Mouse (Mus musculus) myocyte (in vitro differentiated cells): Measurements from ENCODE around the gene Apba3. TPM values are rescaled to one million over a fixed set of nuclear protein-coding genes. Genes with fewer than 3 reads are reported as not detected.

Experiments used
- H3K27me3 ChIP-seq: one replicate; pipeline ENCODE4 v1.6.1; 2011; ENCODE audit not compliant: control insufficient read depth, insufficient read depth, insufficient read length
- H3K36me3 ChIP-seq: one replicate; pipeline ENCODE4 v1.6.1; 2011; ENCODE audit not compliant: control insufficient read depth, insufficient read depth
- H3K4me2 ChIP-seq: one replicate; pipeline ENCODE4 v1.6.1; 2011; ENCODE audit warnings: low read depth, control low read depth
- H3K4me3 ChIP-seq: one replicate; pipeline ENCODE4 v1.5.1; 2011; ENCODE audit warnings: mild to moderate bottlenecking, control low read depth, moderate library complexity
- H3K79me2 ChIP-seq: one replicate; pipeline ENCODE4 v1.6.1; 2011; ENCODE audit not compliant: control insufficient read depth, insufficient read depth
- H3ac ChIP-seq: one replicate; pipeline ENCODE4 v1.6.1; 2011; ENCODE audit not compliant: control insufficient read depth, insufficient read length
- CEBPB ChIP-seq: IDR thresholded peaks from 2 replicates; pipeline ENCODE4 v1.6.1; 2011; ENCODE audit warnings: mild to moderate bottlenecking, moderate library complexity; ENCODE audit not compliant: poor library complexity, insufficient read depth, severe bottlenecking
- E2F4 ChIP-seq: IDR thresholded peaks from one replicate; pipeline ENCODE4 v1.6.1; 2011; ENCODE audit warnings: mild to moderate bottlenecking, control low read depth, moderate library complexity; ENCODE audit not compliant: insufficient read depth
- MAX ChIP-seq: IDR thresholded peaks from one replicate; pipeline ENCODE4 v1.6.1; 2011; ENCODE audit warnings: low read depth, mild to moderate bottlenecking, control low read depth
- MYOD1 ChIP-seq, 3 experiments: IDR thresholded peaks; one replicate each; pipeline ENCODE4 v1.6.1; 2011; ENCODE audit warnings: control low read depth in 2 of 3, low read depth in 2 of 3, mild to moderate bottlenecking in 2 of 3, moderate library complexity in 1 of 3; ENCODE audit not compliant: insufficient read length in 2 of 3, control insufficient read depth in 1 of 3
- MYOG ChIP-seq, 3 experiments: IDR thresholded peaks; one replicate each; pipeline ENCODE4 v1.6.1; 2011; ENCODE audit warnings: control low read depth in 2 of 3, low read depth in 2 of 3, mild to moderate bottlenecking in 2 of 3; ENCODE audit not compliant: insufficient read length in 2 of 3, control insufficient read depth in 1 of 3, insufficient read depth in 1 of 3
- POLR2A ChIP-seq: IDR thresholded peaks from one replicate; pipeline ENCODE4 v1.6.1; 2011; ENCODE audit warnings: low read depth, mild to moderate bottlenecking, control low read depth, moderate library complexity; ENCODE audit not compliant: insufficient read length
- POLR2AphosphoS2 ChIP-seq: IDR thresholded peaks from one replicate; pipeline ENCODE4 v1.6.1; 2011; ENCODE audit warnings: low read depth, control low read depth; ENCODE audit not compliant: insufficient read length
- REST ChIP-seq: IDR thresholded peaks from one replicate; pipeline ENCODE4 v1.6.1; 2011; ENCODE audit warnings: mild to moderate bottlenecking, control low read depth, moderate library complexity; ENCODE audit not compliant: insufficient read depth, insufficient read length
- SRF ChIP-seq: IDR thresholded peaks from one replicate; pipeline ENCODE4 v1.6.1; 2011; ENCODE audit warnings: low read depth; ENCODE audit not compliant: control insufficient read depth, insufficient read length
- TCF12 ChIP-seq: IDR thresholded peaks from one replicate; pipeline ENCODE4 v1.6.1; 2011; ENCODE audit warnings: mild to moderate bottlenecking, control low read depth; ENCODE audit not compliant: poor library complexity, insufficient read depth, severe bottlenecking
- TCF3 ChIP-seq: IDR thresholded peaks from one replicate; pipeline ENCODE4 v1.6.1; 2011; ENCODE audit warnings: low read depth, control low read depth; ENCODE audit not compliant: insufficient read length
- USF1 ChIP-seq: IDR thresholded peaks from one replicate; pipeline ENCODE4 v1.6.1; 2011; ENCODE audit warnings: low read depth, mild to moderate bottlenecking, control low read depth, moderate library complexity
- polyA plus RNA-seq: library from polyadenylated mRNA; unstranded; fragments of >200 nt; fragmentation: generic; extraction: Trizol; gene quantifications from one replicate; pipeline ENCODE4 v1.2.1, GENCODE M21; 2012; ENCODE audit warnings: missing spikeins

The Apba3 gene
- polyA plus RNA-seq, 1 experiment: 166 TPM

- no peaks in the 10 kb centered on the region for H3K27me3 ChIP-seq
- no peak overlapping the region for H3ac ChIP-seq
- H3K36me3 ChIP-seq: no peaks in the 10 kb centered on the region
- TF ChIP-seq E2F4 (no peak), USF1 (peak; percentile 32)
- no peak overlapping the region for H3K4me3 ChIP-seq
- no peak overlapping the region for H3K4me2 ChIP-seq
- H3K79me2 ChIP-seq: no peaks in the 10 kb centered on the region
These were observed 47.4 kb downstream of the Apba3 start for GRCm38 (mm10) chr10:81314201-81314600.

DNA sequence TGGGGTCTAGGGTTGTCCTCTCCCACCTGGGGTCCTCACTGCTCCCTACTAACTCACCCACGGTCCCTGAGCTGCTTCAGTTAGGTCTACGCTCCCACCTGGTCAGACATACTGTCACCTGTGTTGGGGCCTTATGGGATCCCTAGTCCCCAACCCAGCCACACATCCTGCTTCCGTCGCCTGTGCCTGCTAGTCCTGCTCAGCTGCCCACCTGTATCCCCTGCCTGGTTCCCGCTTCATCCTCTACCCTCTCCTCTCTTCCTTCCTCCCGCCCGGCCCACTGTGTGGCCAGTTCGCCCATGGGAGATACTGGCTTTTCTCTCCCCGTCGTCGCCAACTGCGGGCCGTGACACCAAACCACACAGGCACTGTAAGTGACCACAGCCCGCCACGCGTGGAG lies 48.8 kb downstream of the Apba3 start:
- no peak for TF ChIP-seq CEBPB
- TF ChIP-seq MYOD1 (IDR thresholded peaks at IDR 0.05; ENCODE audit: control insufficient read depth in 1 of 3, insufficient read length in 2 of 3, low read depth in 2 of 3): no peak
- no peak for TF ChIP-seq TCF3
- TF ChIP-seq POLR2A: no peak
- TF ChIP-seq MYOG (IDR thresholded peaks at IDR 0.05; ENCODE audit: control insufficient read depth in 1 of 3, insufficient read depth in 1 of 3, insufficient read length in 2 of 3, low read depth in 2 of 3): no peak
- TF ChIP-seq REST: no peak
- TF ChIP-seq MAX: no peak
- Histone ChIP-seq H3K27me3 (no peaks in the 10 kb centered on the region), H3K4me3 (no peak overlapping the region), H3K4me2 (no peak overlapping the region), H3ac (no peak overlapping the region), H3K79me2 (no peaks in the 10 kb centered on the region), H3K36me3 (no peaks in the 10 kb centered on the region)

GRCm38 (mm10) chr10:81316338-81317060 lies 49.7 kb downstream of the Apba3 start:
- no peak overlapping the region for H3ac ChIP-seq
- no peaks in the 10 kb centered on the region for H3K36me3 ChIP-seq
- TF ChIP-seq USF1 (no peak), MYOD1 (IDR thresholded peaks at IDR 0.05; ENCODE audit: control insufficient read depth in 1 of 3, insufficient read length in 2 of 3, low read depth in 2 of 3) (no peak), CEBPB (no peak), MYOG (IDR thresholded peaks at IDR 0.05; ENCODE audit: control insufficient read depth in 1 of 3, insufficient read depth in 1 of 3, insufficient read length in 2 of 3, low read depth in 2 of 3) (no peak), TCF3 (no peak), POLR2A (no peak), E2F4 (no peak), REST (no peak), MAX (no peak), POLR2AphosphoS2 (no peak), SRF (no peak), TCF12 (no peak)
- no peaks in the 10 kb centered on the region for H3K27me3 ChIP-seq
- H3K79me2 ChIP-seq: peaks cover 2% of the 10 kb centered on the region
- no peak overlapping the region for H3K4me3 ChIP-seq
- H3K4me2 ChIP-seq: no peak overlapping the region

GRCm38 (mm10) chr10:81317273-81317672 lies 50.5 kb downstream of the Apba3 start:
- Histone ChIP-seq H3K4me2 (no peak overlapping the region), H3K27me3 (no peaks in the 10 kb centered on the region), H3K4me3 (no peak overlapping the region), H3K36me3 (no peaks in the 10 kb centered on the region), H3ac (no peak overlapping the region), H3K79me2 (peaks cover 10% of the 10 kb centered on the region)
- no peak for TF ChIP-seq SRF
- no peak for TF ChIP-seq POLR2A
- no peak for TF ChIP-seq E2F4
- no peak for TF ChIP-seq MYOG (IDR thresholded peaks at IDR 0.05; ENCODE audit: control insufficient read depth in 1 of 3, insufficient read depth in 1 of 3, insufficient read length in 2 of 3, low read depth in 2 of 3)
- TF ChIP-seq CEBPB: no peak
- no peak for TF ChIP-seq POLR2AphosphoS2
- TF ChIP-seq TCF12: no peak
- no peak for TF ChIP-seq TCF3

- Histone ChIP-seq H3K27me3 (no peaks in the 10 kb centered on the region), H3K4me3 (peak overlapping the region; percentile 69), H3K4me2 (peak overlapping the region; percentile 100)
These were observed 52.0 kb downstream of the Apba3 start for GRCm38 (mm10) chr10:81318589-81319329.

More at GRCm38 (mm10) chr10:81318589-81319329, 52.0 kb downstream of the Apba3 start:
- H3K36me3 ChIP-seq: no peaks in the 10 kb centered on the region
- TF ChIP-seq SRF (no peak), CEBPB (no peak), POLR2A (no peak), TCF3 (no peak), USF1 (no peak), POLR2AphosphoS2 (no peak), TCF12 (no peak), MAX (no peak)
- H3K79me2 ChIP-seq: peaks cover 19% of the 10 kb centered on the region
- H3ac ChIP-seq: no peak overlapping the region
